Mouse (Mus musculus) WW6 (cell line): ENCODE measurements around the gene C1rl.
"Not testable (repeated sequence)": the region's sequence is repeated elsewhere in the genome, so short reads cannot be mapped to it uniquely, and the experiment has no call there.

ENCODE experiments used
- DNase-seq: peaks from one replicate; pipeline ENCODE4 v3.0.0-alpha.2; 2013; ENCODE audit warnings: low read depth, low spot score

Gene C1rl

GRCm38 (mm10) chr6:124492842-124493561, at the start of gene C1rl:
C1rl (plus strand) TSS chr6:124493113.
- peak; percentile 92 for DNase-seq

GRCm38 (mm10) chr6:124443338-124443737, 49.6 kb upstream of the C1rl start:
- no peak for DNase-seq

GRCm38 (mm10) chr6:124446024-124446423, 46.9 kb upstream of the C1rl start:
- DNase-seq: no peak

DNA sequence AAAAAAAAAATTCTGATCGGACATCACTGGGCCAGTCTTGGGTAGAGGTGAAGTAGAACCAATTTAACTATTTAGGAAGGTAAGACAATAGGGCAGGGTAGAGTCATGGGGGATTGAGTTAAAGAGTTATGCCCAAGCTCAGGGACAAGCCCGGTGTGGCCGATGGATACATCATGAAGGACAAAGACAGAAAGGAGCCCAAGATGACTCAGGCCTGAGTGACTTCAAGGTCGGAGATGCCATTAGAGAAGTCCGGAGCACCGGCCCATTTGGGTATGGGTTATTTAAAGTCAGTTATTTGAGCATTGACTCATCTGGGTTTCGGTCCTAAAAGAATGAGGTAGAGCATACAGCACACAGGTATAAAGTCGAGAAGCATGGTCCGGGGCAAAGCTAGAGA, 46.5 kb upstream of the C1rl start:
- DNase-seq: no peak

- no peak for DNase-seq
Observed at GRCm38 (mm10) chr6:124447356-124447755, 45.6 kb upstream of the C1rl start.

GRCm38 (mm10) chr6:124448186-124448852, 44.6 kb upstream of the C1rl start:
- no peak for DNase-seq

- DNase-seq: no peak
Observed at GRCm38 (mm10) chr6:124448959-124449667, 43.8 kb upstream of the C1rl start.

DNA sequence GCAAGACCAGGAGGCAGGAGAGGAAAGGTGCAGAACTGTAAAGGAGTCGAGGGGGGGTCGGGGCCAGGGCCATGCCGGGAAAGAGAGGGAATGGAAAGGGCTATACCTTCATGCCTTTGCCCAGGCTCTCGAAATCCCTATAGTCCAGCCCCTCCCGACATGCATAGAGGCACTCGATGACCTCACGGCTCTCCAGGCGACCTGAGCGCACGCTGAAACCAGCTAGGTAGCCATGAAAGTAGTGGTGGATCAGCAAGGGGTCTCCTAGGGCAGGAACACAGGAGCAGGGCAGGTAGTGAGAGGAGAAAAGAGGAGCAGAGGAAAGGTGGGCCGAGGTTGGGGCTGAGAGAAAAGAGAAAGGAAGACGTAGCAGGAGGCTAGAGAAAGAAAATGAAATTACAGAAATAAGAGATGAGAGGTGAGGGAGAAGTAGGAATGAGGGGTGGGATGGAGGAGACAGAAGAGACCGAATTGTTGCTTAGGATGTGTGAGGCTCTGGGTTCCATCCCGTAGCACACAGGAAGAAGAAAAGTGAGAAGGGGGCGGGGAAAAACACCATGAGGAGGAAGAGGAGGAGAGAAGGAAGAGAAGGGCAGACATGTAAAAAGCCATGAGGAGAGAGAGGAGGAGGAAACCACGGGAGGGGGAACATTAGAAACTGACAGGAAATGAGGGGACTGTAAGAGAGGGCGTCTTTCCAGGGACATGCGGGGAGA, 43.1 kb upstream of the C1rl start:
- DNase-seq: no peak

- DNase-seq: no peak
Observed at GRCm38 (mm10) chr6:124451995-124452394, 40.9 kb upstream of the C1rl start.

DNA sequence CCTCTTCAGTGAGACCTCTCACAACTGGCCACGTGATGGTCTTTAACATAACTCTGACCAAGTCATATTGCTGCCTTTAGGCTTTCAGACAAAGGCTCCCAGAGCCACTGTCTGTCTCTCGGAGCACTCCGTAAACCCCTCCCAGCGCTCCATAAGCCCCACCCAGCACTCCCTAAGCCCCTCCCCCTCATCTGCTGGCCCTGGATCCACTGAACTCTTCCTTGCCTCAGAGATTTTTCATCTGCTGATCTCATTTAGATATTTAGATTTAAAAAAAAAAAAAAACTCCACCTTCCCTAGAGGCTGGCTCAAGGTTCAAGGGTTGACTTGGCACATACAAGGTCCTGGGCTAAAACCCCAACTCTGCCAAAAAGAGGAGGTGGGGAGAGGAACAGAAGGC, 39.2 kb upstream of the C1rl start:
- DNase-seq: no peak

DNA sequence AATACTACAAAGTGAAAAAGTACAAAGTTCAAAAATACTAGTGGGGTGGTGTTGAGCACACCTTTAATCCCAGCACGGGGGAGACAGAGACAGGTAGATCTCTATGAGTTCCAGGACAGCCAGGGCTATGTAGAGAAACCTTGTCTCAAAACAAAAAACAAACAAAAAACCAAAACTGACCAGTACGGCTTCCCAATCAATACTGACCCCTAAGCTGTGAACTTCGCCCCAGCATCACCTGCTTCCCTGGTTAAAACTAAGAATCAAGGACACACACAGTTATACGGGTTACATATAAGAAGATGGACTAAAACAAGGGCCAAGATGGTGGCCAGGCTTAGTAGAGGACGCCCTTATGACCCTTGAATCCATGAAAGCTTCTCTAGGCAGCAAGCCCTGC, 36.7 kb upstream of the C1rl start:
- DNase-seq: no peak

DNA sequence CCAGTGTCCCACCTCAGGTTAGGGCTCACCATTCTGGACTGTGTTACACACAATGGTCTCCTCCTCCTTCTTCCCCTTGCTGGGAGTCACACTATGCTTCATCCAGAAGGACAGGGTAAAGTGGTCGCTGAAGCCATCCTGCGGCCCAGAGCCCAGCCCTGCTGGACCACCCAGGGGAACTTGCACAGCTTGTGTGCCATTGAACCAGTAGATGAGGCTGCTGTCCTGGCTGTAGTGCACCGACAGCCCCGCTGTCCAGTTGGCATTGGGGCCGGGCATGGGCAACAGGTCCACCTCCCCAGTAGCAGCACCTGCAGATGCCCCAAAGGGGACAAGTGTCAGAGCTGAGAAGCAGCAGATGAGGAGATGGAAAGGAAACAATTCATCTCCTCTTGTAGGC, 35.1 kb upstream of the C1rl start:
- DNase-seq: no peak

DNA sequence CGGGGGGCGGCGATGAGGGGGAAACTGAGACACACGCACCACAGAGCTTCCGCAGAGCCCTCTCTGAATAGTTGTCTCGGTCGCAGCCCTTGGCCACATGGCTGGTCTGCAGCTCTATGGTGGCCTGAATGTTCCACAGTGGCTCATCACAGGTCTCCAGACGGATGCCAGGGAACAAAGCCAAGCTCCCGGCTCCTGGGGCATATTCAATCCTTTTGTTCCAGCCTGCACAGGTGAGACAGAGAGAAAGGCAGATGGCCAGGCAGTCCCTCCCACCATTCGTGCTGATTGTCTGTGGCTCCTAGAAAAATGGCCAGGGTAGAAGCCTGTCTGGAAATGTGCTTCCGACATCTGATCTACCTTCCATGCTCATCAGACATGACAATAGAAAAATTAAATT, 34.4 kb upstream of the C1rl start:
- no peak for DNase-seq

DNA sequence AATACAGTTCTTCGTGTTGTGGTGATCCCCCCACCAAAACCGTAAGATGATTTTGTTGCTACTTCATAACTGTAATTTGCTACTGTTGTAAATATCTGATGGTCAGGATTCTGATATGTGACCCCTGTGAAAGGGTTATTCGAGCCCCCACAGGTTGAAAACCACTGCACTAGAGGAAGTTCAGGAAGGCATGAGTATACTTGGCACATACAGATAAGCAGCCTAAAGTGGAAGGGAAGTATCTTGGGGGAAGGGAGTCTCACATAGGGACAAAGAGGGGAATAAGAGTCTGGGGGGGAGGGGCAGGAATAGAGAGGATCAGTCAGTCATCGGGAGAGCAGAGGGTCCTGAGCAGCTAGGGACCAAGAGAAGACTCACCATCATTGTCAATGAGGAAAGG, 33.5 kb upstream of the C1rl start:
- no peak for DNase-seq

DNA sequence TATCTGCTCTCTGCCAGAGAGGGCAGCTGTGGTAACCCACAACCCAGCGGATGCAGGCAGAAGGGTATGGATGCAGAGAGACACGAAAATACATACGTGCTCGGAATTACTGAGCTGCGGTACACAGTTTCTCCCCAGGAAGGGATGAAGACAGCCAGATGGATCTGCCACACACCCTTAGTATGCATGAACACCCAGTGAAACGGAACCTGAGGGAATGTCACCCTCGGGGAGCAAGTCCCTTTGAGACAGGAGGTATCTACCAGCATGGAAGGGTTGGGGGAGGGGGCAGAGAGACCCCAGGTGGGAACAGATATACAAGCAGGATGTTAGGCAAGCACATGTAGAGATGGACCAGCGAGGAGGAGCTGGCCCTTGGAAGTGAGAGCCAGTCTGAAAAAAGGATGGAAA, 29.0 kb upstream of the C1rl start:
- DNase-seq: no peak

DNA sequence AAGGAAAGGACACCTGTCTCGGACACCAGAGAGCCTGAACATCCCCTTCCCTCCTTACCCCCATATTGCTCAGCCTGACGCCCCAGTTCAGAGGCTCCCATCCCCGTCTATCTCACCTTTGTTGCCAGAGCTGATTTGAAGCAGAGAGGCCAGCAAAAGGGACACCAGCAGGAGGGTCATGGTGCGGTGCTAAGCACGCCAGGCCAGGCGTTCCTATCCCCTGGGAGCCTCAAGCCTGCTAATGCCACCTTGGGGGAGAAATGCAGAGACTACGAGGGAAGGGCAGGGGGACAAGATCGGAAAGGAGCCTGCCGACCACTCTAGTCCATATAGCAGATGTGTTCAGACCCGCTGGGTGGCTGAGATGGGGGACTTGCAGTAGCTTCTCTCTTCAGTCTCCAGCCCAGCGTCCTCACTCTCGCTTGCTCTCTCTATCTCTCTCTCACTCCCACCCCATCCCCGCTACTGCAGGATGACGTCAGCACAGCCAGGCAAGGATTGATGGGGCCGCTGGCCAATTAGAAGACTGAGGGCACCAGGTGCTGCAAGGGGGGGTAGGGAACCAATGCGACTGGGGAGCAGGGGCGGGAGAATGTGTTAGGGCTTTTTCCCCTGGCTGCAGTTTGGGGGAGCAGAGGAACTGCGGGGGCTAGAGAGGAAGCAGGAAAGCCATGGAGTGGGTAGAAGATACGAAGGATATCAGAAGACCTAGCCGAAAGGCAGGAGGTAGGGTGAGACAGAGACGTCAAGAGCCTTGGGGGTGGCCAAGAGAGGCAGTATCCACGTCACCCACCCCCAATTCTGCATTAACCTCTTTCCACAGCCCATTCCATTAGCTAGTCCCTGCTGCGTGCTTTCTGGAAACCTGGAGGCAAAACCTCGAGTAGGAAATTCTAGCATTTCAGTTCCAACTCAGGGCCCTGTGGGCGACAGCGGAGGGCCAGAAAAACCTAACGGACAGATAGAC, 28.3 kb upstream of the C1rl start, which contains the start of gene Clstn3:
Clstn3 (minus strand) TSS at position 490 of the 967 bp plus-strand sequence.
- DNase-seq: no peak

DNA sequence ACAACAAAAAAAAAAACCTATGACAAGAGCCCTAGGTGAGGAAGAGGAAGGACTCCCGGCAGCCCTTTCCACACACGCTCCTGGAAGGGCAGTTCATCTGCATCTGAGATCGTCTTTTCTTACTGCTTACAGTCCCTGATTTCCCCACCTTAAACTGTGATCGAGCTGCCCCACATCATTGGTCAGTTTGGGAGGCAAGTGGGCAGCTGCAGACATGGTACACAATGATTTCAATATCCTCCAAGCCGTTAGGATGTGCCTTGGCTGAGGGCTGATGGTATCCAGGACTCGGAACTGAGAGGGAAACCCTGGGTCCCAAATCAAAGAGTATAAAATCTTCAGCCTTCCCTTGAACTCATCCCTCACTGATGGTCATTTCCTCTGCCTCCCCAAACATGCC, 27.6 kb upstream of the C1rl start:
- DNase-seq: no peak

DNA sequence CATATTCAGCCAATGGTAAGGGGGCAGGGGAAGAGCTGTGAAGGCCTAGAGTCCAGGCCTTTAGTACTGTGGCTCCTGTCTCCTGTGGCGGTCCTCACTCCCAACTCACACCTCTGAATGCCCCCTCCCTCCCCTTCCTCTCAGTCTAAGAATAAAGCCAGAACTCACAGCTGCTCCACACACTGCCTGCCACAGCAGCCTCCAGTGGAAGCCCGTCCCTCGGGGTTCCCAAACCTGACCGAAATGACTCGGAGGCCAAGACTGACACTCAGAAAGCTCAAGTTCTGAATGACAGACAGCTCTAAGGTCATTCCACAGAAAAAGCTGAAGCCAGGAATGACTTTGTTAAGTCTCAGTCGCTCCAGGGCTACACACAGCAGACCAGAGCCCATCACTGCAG, 27.2 kb upstream of the C1rl start:
- no peak for DNase-seq

DNA sequence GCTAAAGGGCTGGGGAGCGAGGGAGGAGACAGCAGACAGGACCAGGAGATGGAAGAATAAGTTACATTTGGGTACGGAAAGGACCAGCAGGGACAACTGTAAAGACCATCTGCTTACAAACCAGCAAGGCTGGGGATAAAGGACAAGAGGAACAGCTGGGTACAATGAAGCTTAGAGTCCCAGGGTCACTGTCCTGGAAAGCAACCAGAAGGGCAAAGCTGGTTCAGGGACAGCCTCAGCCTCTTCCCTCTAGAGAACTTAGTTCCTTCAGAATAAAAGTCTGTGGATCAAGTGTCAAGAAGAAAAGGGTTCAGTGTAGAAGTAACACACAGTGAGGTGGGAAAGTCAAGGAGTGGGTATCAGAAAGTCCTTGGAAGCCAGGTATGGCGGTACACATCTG, 21.8 kb upstream of the C1rl start:
- no peak for DNase-seq

DNA sequence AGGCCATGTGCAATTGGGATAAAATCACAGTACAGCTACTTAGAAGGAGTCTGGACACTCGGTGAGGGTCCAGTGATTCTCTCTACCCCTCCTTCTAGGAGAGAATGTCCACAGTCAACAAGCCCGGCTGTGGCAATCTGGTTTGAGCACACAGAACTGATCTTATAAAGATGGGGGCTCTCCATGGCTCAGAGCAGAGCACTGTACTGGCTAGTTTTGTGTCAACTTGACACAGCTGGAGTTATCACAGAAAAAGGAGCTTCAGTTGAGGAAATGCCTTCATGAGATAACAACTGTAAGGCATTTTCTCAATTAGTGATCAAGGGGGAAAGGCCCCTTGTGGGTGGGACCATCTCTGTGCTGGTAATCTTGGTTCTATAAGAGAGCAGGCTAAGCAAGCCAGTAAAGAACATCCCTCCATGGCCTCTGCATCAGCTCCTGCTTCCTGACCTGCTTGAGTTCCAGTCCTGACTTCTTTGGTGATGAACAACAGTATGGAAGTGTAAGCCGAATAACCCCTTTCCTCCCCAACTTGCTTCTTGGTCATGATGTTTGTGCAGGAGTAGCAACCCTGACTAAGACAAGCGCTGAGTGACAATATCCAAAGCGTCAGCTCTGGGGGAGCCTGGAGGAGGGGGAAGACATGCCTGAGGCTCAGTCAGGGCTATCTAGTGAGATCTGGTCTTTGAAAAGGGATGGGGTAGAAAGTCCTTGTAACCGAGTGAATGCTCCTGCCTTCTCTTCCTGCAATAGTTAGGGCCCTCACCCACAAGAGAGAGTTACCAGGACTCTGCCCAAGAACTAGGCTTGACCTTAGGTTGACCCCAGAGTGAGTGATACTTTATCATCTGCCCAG, 20.9 kb upstream of the C1rl start:
- DNase-seq: not testable (repeated sequence)
